Mouse (Mus musculus) thymus, postnatal 0 days (tissue): ENCODE data around the gene Gm13306. TPM values are rescaled to one million over a fixed set of nuclear protein-coding genes. Genes with fewer than 3 reads are reported as not detected.
"Not testable (repeated sequence)": the region's sequence is repeated elsewhere in the genome, so short reads cannot be mapped to it uniquely, and the experiment has no call there.

Source experiments
- DNase-seq: peaks from one replicate; pipeline ENCODE4 v3.0.0-alpha.2; 2015; ENCODE audit warnings: low spot score
- polyA plus RNA-seq: library from polyadenylated mRNA; unstranded; fragments of >200 nt; fragmentation: Nextera tagmentation; extraction: Ambion mirVana; gene quantifications from 2 replicates; pipeline ENCODE4 v1.2.1, GENCODE M21; 2015

Gene Gm13306
- 13.1 TPM in 1 of 2 replicates, not detected in the other for polyA plus RNA-seq

DNA sequence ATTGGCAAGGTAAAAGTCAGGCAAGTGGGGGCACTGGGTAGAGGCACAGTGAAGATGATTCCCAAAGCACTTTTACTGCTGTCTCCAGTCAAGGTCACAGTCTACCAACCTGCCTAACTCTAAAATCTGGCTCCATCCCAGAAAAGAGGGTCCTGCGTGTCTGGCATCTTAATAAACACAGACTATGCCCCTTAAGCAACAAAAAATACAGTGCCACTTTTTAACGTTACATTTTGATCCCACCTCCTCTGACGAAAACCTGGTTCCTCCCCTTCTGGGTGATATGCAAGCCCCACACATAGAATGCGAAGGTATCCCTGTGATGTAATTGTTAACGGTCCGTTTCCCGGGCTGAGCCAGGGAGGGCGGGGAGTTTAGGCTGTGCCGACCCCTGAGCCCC lies at the start of gene Gm13306:
Gene Gm13306 (plus strand): TSS at position 301 of the 400 bp plus-strand sequence.
- not testable (repeated sequence) for DNase-seq

DNA sequence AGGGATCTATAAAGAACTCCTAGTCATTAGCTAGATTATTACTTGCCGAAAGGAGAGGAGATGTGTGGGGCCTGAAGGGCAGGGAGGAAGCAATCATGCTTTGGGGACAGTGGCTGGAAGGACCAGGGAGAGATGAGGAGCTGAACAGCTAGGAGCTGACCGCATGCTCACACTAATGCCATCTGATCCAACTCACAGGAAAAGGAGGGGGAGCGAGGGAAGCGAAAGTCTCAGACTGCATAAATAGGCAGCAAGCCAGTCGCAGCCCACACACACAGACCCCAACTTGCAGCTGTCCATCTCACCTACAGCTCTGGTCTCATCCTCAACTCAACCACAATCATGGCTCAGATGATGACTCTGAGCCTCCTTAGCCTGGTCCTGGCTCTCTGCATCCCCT lies 38.7 kb upstream of the Gm13306 start, which contains the start of gene Gm13304:
Gene Gm13304 (plus strand): TSS at position 301 of the 400 bp plus-strand sequence.
- DNase-seq = not testable (repeated sequence)

DNA sequence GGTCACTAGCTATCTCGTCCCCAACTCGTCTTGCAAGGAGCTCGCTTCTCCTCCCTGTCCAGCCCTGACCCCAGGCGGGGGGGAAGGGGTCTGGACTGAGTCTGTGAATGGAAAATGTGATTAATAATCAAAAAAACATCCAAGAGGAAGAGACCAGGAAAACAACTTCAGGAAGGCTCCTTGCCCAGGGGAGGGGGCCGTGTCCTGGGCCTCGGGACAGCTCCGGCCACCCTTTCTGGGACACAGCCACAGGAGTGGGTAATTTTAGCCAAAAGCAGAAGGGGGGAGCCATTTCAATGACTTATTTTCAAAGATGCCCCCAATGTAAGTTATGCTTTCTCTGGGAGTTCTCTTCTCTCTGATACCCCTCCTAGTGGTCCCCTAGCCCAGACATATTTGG lies 15.3 kb downstream of the Gm13306 start, which contains the start of gene Gm13305:
Gene Gm13305 (minus strand): TSS at position 101 of the 400 bp plus-strand sequence.
- DNase-seq = not testable (repeated sequence)

DNA sequence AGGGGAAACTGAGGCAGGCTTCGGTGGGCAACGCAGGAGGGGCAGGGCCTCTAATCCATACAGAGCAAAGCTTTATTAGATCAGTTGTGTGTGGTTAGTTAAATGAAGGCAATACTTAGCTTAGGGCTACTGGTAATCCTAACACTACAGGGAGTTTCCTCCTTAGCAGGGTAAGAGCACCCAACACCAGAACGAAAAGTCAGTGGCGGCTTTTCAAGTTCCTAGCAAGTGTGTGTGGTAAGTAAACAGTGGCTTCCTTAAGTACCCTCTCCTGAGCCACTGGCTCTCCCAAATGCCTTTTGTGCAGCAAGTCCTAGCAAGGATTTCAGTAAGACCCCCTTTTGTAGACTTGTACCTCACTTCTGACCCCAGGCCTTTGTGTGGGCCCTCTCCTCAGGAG lies 25.0 kb downstream of the Gm13306 start:
- DNase-seq = not testable (repeated sequence)

DNA sequence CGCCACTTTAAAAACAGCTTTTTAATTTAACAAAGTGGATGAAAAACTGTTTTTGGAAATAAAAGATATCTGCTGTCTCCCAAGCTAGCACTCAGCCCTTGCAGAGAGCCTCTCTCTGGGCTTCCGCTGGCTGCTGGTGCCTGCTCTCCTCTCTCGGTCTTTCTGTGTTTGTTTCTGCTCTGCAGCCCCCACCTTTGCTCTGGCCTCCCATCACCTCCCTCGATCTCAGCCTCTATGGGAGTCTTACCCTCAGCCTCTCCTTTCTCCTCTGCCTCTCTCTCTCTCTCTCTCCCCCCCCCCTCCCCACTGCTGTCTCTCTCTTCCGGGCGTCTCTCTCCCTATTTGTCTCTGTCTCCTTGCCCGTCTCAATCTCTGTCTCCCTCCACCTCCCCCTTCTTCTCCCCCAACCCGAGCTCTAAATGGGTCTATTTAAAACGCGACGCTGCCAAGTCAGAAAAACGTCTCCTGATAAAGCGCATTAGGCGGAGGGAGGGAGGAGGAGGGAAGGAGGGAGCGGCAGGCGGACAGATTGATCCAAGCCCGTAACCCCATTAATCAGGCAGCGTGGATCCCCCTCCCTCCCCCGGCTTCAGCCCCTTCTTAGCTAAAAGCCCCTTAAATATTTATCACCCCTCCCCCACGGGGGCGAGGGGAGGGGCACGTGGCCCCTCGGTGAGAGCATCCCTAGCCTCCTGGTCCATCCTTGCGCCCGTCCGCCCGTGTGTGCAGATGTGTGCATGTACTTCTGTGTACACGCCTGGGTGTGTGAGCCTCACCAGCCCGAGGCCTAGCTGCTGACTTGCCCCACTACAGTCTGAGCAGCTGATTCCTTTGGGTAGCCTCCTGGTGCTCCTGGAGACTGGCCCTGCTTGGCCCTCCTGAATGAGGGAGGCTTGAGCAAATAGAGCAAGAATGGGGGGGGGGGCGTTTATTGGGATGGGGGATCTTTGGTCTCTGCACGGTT lies 30.3 kb downstream of the Gm13306 start:
- not testable (repeated sequence) for DNase-seq

DNA sequence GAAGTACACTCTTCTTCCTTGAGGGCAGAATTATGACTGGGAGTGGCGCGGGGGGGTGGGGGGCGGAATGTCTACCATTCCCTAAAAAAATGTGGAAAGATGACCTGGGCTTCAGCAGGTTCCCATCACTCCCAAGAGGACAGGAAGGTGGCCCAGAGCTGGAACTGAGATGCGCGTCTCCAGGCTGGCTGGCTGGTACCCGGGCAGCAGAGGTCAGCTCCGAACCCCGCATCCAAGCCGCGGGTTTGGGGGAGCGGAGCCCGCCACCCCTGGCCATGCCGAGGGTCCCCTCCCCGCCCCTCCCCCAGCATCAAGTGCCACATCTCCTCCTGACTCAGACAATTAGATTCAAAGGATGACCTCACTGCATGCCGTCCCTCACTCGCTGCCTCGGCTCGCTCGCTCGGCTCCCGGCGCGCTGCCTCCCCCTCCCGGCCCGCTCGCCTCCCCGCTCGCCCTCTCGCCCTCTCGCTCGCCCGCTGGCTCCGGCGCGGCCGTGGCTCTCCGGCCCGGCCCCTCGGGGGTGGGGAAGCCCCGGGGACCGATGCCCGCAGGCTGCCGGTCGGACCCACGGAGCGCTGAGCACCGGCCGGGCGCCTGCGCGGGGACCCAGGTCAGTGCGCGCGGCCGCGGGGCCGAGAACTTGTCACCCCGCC lies 31.2 kb downstream of the Gm13306 start:
- DNase-seq = not testable (repeated sequence)

DNA sequence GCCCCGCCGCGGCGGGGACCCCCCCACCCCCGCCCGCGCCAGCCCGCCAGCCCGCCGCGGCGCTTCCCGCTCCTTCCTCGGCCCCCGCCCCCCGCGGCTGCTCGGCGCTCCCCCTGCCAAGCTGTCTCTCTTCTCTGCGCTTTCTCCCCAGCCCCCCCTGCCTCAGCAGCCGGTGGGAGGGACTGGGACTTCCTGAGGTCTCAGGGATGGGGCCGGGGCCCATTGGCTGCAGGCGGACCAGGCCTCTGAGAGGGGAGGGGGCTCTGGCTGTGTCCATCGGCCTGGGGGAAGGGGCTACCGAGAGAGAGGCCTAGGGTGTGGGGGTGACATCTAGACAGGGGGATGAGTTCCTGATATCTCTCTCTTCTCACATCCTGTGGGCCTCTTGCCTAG lies 31.7 kb downstream of the Gm13306 start:
- not testable (repeated sequence) for DNase-seq

Other genes starting within 250 kb of the Gm13306 start
- gene Gm21541, start 249.8 kb upstream of the Gm13306 start, polyA plus RNA-seq = 9.6 and 19.1 TPM in 2 replicates
- 0.68 and 2.6 TPM in 2 replicates for gene Gm20878, start 211.9 kb upstream of the Gm13306 start, polyA plus RNA-seq
- gene Fam205a4, start 187.4 kb upstream of the Gm13306 start, polyA plus RNA-seq = not detected in 2 replicates
- gene Gm21093, start 118.7 kb upstream of the Gm13306 start, polyA plus RNA-seq = not detected in 2 replicates
- not detected in 2 replicates for gene Gm3893, start 62.2 kb upstream of the Gm13306 start, polyA plus RNA-seq
- gene Gm13304, start 38.6 kb upstream of the Gm13306 start, polyA plus RNA-seq = 9.7 and 13.6 TPM in 2 replicates
- 23.3 and 23.5 TPM in 2 replicates for gene Gm13305, start 15.2 kb downstream of the Gm13306 start, polyA plus RNA-seq
- gene Gm10600, start 87.2 kb downstream of the Gm13306 start, polyA plus RNA-seq = not detected in 2 replicates
- not detected in 2 replicates for gene Ccl21b, start 102.3 kb downstream of the Gm13306 start, polyA plus RNA-seq
- not detected in 2 replicates for gene Gm21953, start 140.8 kb downstream of the Gm13306 start, polyA plus RNA-seq
- 0.04 and 0.06 TPM in 2 replicates for gene Fam205a3, start 164.9 kb downstream of the Gm13306 start, polyA plus RNA-seq